Mouse (Mus musculus): ENCODE measurements at regions not wholly inside any gene's neighbourhood (a gene's known extent, or its start where the extent isn't known, plus 50 kb on each side); places are given as distances from the start of the nearest gene placed in this dataset.

GRCm38 (mm10) chr6:94772868-94773603 lies 73.1 kb upstream of the Lrig1 start:
- no peak for TF ChIP-seq CTCF (IDR thresholded peaks at IDR 0.05; ENCODE audit: control insufficient read depth, insufficient read depth, insufficient read length)
- TF ChIP-seq CEBPB (IDR thresholded peaks at IDR 0.05; ENCODE audit: low read depth), result no peak
- TF ChIP-seq USF1 (IDR thresholded peaks at IDR 0.05; ENCODE audit: low read depth), result no peak
- TF ChIP-seq MYOG (IDR thresholded peaks at IDR 0.05; ENCODE audit: control insufficient read depth, extremely low read depth, insufficient read length), result no peak
